Mouse (Mus musculus) gonadal fat pad, adult 2 months (tissue): Measurements from ENCODE around the gene Mpp3. TPM values are rescaled to one million over a fixed set of nuclear protein-coding genes. Genes with fewer than 3 reads are reported as not detected.

Experiments
- DNase-seq: peaks from one replicate; pipeline ENCODE4 v3.0.0-alpha.2; 2012; ENCODE audit warnings: low read depth
- polyA plus RNA-seq: library from polyadenylated mRNA; depleted of rRNA; stranded (reverse); fragments of >200 nt; gene quantifications from 2 replicates; pipeline ENCODE4 v1.2.3, GENCODE M21; 2012

The Mpp3 gene
- polyA plus RNA-seq, 1 experiment: 37.9 TPM

DNA sequence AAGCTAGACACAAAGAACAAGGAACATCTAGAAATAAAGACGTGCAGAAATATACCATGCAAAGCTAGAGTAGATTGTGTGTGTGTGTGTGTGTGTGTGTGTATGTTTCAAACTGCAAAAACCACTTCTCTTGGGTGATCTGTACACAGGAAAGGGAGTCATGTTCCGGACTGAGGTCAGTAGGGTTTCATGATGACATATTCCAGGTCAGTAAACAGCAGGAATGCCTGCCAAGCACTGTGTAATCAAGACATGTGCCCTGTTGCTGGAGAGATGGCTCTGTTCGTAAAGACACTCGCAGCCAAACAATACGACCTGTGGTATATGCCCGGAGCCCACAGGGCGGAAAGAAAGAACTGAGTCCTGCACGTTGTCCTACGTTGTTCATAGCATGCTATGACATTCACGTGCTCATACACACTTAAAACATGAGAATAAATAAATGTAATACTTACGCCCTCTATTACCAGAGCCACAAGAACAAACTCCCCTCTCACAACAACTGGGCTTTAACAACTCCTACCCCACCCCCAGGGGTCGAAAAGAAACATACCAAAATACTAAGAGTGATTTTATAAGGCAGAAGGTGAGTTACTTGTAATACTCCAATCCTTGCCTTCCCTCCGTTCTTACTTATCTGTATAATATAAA is 11.4 kb upstream of the Mpp3 start:
- no peak for DNase-seq

- no peak for DNase-seq
Measured at GRCm38 (mm10) chr11:102037789-102038188, 9.5 kb upstream of the Mpp3 start.

DNA sequence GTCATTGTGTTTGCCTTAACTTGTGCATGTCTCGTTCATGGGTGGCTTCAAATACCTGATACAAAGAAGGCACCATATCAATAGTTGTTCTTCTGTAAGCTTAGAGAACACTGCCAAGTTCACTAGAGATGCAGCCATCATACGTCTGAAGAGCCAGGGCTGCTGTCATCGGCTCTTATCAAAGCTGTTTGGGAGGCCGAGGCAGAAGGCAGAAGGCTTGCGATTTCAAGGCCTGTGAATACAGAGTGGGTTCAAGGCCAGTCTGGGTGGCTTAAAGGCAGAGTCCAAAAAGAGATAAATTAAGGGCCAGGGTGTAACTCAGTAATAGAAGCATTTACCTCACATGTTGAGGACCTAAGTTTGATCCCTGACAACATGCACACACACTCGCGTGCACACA is 8.1 kb upstream of the Mpp3 start:
- DNase-seq: no peak

GRCm38 (mm10) chr11:102035456-102035960 is 7.2 kb upstream of the Mpp3 start:
- no peak for DNase-seq

- no peak for DNase-seq
Measured at GRCm38 (mm10) chr11:102034887-102035286, 6.6 kb upstream of the Mpp3 start.

DNA sequence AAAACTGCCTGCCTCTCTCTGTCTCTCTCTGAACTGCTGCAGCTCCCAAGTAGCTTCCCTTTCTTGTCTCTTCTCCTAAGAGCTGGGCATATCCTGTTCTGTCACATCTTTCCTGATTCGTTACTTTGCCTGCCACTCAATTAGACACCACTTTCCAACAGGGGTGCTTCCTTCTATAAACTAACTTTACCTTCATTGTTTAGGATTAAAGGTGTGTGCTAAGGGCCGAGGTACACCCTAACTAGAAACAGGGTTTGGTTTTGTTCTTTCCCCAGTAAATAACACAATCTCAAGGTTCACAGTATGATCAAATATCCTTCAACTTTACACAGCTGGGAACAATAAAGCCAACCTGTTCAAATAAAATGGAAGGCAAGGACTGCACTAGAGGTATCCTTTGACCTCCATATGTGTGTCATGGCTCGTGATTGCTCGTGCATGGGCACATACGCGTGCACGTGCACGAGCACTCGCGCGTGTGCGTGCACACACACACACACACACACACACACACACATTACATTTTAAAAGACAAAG is 4.9 kb upstream of the Mpp3 start:
- DNase-seq: no peak

DNA sequence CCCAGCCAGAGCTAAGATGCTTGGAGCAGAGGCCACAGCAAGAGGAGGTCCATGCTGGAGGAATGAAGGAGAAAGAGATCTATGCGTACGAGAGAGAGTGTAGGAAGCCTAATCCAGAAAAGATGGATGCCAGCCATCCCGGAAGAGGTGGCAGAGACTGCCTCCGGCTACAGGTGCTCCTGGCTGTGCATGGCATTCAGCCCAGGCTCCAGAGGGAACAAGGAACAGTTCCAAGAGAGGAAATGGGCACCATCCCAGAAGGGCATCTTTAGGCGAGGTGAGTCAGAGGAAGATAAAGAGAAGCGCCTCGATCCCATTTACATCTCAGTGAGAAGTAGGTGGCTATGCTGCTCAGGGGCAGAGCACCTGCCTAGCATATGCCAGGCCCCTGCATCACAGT is 2.9 kb upstream of the Mpp3 start:
- no peak for DNase-seq

- no peak for DNase-seq
Measured at GRCm38 (mm10) chr11:102029966-102030365, 1.7 kb upstream of the Mpp3 start.

DNA sequence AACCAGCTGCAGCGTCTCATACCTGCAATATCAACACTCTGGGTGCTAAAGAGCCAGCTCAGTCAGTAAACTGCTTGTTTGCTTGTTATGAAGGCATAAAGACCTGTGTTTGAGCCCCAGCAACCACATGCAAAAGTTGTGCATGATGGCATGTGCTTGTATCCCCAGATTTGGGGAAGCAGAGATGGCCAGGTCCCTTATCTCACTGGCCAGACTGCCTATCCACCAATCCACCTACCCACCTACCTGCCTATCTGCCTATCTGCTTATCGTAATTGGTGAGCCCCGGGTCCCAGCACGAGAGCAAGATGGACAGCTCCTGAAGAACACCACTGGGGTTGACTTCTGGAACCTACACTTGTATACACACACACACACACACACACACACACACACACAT is 1.0 kb upstream of the Mpp3 start:
- no peak for DNase-seq

DNA sequence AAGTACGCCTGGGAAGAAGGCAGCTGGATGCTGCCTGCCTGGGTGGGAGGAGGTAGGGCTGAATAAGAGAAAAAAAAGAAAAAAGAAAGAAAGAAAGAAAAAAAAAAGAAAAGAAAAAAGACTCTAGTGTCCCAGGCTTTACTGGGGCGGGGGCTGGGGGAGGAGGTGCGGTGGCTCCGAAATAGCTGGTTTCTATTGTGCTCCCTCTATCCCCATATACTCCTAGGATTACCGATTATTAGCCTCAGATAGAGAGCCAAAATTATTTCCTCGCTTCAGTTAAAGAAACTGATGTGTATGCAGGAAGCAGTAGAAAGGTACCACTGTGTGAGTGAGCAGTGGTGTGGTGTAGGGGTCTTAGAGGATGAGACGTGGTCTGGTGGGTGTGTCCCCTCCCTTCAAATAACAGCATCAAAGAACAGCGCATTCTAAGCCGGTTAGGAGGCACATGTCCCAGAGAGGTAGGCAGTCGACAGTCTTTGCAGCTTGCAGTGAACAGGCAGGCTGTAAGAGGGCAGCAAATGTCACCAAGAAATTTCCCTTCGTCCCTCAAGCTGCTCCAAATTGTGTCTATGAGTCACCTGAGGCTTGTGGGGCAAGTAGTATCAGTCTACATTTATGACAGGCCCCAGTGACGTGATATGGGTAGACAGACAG is 772 bp downstream of the Mpp3 start:
- no peak for DNase-seq

- DNase-seq: no peak
Measured at GRCm38 (mm10) chr11:102026694-102027360, 1.4 kb downstream of the Mpp3 start.

DNA sequence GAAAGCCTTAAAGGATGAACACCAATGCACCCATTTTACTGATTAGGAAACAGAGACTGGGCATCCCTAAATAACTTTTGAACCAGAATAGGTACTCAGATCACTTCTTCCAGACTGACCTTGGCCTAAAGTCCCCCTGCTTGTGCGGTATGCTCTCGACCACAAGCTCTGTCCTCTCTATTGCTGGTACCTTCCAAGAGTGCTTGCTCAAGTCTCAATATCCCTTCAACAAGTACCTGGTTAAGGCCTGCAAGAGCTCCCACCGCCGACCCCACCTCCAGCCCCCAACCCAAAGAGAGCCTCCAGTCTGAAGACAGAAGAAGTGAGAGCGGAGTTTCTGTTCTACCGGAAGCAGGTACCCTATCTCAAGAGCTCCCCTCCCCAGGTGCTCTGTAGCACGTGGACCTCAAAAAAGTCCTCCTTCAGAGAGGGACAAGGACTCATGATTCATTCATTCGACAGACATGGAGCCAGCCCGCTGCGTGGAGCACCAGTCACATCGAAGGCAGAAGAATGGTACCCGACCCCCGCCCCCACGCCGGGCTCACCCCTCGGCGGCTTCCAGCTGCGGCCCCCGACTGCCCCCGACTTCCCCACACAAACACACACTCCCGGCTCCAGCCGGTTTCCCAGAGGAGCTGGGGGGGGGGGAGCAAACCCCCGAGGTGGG is 2.1 kb downstream of the Mpp3 start:
- DNase-seq: no peak

DNA sequence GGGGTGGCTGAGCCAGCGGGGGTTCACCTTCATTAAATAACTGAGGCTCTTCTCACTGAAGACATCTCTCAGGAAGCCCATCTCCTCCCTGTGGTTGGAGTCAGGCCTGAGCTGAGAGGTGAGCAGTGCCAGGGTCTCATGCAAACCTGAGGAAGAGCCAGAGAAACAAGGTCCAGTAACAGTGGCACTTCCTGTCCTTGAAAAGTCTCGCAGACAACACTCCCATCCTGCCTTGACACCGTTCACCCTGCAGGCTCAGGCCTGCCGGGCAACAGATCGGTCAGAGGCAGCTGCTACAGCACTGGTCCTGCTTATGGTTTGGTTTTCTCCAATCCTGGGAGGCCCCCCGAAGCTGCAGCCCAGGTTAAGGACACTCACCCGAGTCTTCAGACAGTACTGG is 2.9 kb downstream of the Mpp3 start:
- DNase-seq: no peak

- no peak for DNase-seq
Measured at GRCm38 (mm10) chr11:102024875-102025274, 3.4 kb downstream of the Mpp3 start.

GRCm38 (mm10) chr11:102024084-102024758 is 4.0 kb downstream of the Mpp3 start:
- no peak for DNase-seq

DNA sequence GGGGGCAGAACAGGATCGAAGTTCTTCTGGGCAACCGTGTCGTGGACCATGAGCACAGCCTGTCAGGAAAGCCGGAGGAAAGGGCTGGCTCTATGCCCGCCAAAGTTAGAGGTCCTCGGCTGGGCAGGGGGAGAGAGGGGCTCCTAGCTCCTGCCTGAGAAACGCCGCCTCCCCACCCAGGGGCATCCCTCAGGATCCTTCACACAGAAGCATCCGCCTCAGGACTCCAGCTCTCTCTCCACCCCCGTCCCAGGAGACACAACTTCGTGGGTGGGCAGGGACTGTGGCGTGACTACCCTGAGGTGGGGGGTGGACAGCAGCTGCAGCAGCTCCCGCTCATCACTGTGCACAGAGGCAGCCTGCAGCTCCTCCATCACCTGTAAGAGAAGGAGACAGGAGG is 4.9 kb downstream of the Mpp3 start:
- DNase-seq: no peak

DNA sequence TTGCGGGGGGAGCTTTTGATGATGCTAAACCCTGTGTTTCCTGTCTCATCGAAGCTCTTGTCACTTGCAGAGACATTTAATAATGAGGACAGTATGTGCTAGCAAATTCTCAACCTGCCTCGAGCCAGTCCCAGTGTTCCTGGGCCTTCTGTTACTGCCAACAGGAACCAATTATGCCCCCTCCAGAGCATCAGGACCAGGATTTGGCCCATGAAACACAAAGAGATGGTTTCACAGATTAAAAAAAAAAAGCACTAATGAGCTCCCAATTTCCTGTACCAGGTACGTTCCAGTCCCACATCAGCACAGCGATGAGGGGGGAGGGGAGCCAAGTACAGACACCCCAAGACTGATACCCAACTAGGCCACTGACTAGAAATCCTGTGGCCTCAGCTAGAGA is 7.1 kb downstream of the Mpp3 start:
- DNase-seq: no peak

DNA sequence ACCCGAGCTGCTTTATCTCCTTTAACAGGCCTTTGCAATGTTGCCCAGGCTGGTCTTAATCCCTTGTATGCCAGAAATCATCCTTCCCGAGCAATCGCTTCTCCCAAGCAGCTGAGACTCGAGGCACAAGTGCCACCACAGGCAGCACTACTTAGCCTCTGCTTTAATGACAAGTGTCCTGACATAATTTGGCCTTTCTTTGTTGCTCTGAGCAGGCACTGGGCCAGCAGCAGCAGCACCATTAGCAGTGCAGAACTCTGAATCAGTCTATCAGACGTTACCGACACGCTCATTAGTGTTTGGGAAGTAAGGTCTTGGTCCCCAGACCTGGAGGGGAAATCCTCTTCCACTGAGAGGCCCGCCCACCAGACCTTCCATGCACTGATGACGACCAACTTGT is 8.5 kb downstream of the Mpp3 start:
- no peak for DNase-seq

DNA sequence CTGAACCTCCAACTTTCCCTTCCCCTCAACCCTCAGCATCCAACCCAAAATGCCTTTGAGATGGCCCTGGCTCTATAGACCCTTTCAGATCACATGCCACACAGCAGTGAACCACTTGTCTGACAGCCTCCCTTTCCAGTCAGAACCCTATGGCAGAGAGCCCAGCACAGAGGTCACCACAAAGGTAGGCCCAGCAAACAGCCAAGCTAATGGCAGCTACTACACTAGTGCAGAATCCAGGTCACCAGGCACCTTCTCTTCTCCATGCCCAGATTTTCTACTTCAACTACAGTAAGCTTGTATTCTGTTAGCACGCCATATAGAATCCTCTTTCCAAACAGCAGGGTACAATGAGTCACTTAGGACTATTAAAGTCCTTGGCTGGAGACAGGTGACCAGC is 12.1 kb downstream of the Mpp3 start:
- no peak for DNase-seq

GRCm38 (mm10) chr11:102015472-102015871 is 12.8 kb downstream of the Mpp3 start:
- no peak for DNase-seq

- no peak for DNase-seq
Measured at GRCm38 (mm10) chr11:102013201-102013600, 15.1 kb downstream of the Mpp3 start.

DNA sequence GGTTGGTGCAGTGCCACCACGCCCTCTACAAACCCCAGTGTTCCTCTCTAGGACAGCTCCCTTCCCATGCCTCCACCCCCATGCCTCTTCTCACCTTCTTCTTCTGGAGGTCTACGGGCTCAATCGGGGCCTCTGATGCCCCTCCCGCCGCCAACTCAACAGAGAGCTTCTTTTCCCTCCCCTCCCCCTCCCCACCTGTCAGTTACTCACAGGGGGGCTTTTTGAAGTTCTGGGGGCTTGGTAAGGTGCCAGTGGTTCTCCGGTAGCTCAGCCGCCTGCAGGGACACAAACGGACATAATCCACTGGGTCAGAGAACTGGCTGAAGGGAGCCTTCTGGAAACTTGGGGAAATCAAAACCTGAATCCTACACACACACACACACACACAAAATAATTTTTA is 16.8 kb downstream of the Mpp3 start:
- DNase-seq: no peak
